Mouse (Mus musculus): ENCODE results near the gene Myo6. TPM values are rescaled to one million over a fixed set of nuclear protein-coding genes. Genes with fewer than 3 reads are reported as not detected.

Myo6 gene
- total and polyA plus RNA-seq, 3 experiments, result 6.0 to 39.5 (median 11.0) TPM

GRCm38 (mm10) chr9:80180771-80181170 is 15.9 kb downstream of the Myo6 start:
- Histone ChIP-seq H3K4me2 (ENCODE audit: insufficient read depth, low read depth, poor library complexity, severe bottlenecking) (no peak overlapping the region), H3K4me3 (replicated peaks in 1 of 3; ENCODE audit: low read depth in 2 of 3, low read length in 2 of 3, poor library complexity in 1 of 3) (no peak overlapping the region), H3K79me2 (replicated peaks; ENCODE audit: control insufficient read depth, extremely low read depth, insufficient read depth, poor library complexity, severe bottlenecking) (no peaks in the 10 kb centered on the region), H3K9me3 (replicated peaks; ENCODE audit: low read length) (no peaks in the 10 kb centered on the region), H3K27me3 (replicated peaks) (no peaks in the 10 kb centered on the region), H3K36me3 (replicated peaks in 1 of 2; ENCODE audit: control insufficient read depth in 1 of 2, insufficient read depth in 1 of 2, low read length in 1 of 2) (no peaks in the 10 kb centered on the region), H3K4me1 (ENCODE audit: control insufficient read depth in 1 of 2, insufficient read depth in 2 of 2) (no peaks in the 10 kb centered on the region), H3K27ac (ENCODE audit: insufficient read depth, low read depth) (no peak overlapping the region), H3K9ac (ENCODE audit: insufficient read depth, low read depth) (no peak overlapping the region)
- no peak for DNase-seq (ENCODE audit: extremely low read depth)
- dilution Hi-C loops (cut with MboI; ENCODE audit: extremely low pct_ligation_motif_present, extremely low pct_unique_long_range_greater_than_20kb, low sequenced_read_pairs), result no loop called here
- in situ Hi-C loops (cut with MboI; ENCODE audit: low pct_ligation_motif_present, low pct_unique_long_range_greater_than_20kb, low sequenced_read_pairs), result no loop called here
- TF ChIP-seq CTCF (conservative IDR thresholded peaks at IDR 0.05 in 1 of 2, IDR thresholded peaks at IDR 0.05 in 1 of 2; ENCODE audit: low read depth in 2 of 2, low read length in 2 of 2) (no peak), ZKSCAN1 (IDR thresholded peaks at IDR 0.05; ENCODE audit: borderline replicate concordance, low read depth, low read length) (no peak), TCF12 (IDR thresholded peaks at IDR 0.05; ENCODE audit: low read depth, low read length) (no peak), CHD1 (IDR thresholded peaks at IDR 0.05; ENCODE audit: low read depth, low read length) (no peak), ZMIZ1 (IDR thresholded peaks at IDR 0.05; ENCODE audit: low read depth, low read length) (no peak), RCOR1 (conservative IDR thresholded peaks at IDR 0.05; ENCODE audit: low read depth, low read length) (no peak), GABPA (IDR thresholded peaks at IDR 0.05; ENCODE audit: insufficient replicate concordance, low read depth, low read length) (no peak), ETS1 (conservative IDR thresholded peaks at IDR 0.05; ENCODE audit: low read depth, low read length) (no peak), SIN3A (IDR thresholded peaks at IDR 0.05; ENCODE audit: low read length) (no peak), ZNF384 (IDR thresholded peaks at IDR 0.05; ENCODE audit: low read depth, low read length) (no peak), PAX5 (IDR thresholded peaks at IDR 0.05; ENCODE audit: low read length) (no peak), MAX (IDR thresholded peaks at IDR 0.05; ENCODE audit: low read length) (no peak), MAFK (IDR thresholded peaks at IDR 0.05; ENCODE audit: insufficient replicate concordance, low read length) (no peak), POLR2AphosphoS2 (IDR thresholded peaks at IDR 0.05; ENCODE audit: low read depth, low read length) (no peak), TBP (conservative IDR thresholded peaks at IDR 0.05; ENCODE audit: low read depth, low read length) (no peak), BHLHE40 (IDR thresholded peaks at IDR 0.05; ENCODE audit: low read depth, low read length) (no peak), RAD21 (IDR thresholded peaks at IDR 0.05; ENCODE audit: low read depth, low read length) (no peak), MYC (IDR thresholded peaks at IDR 0.05; ENCODE audit: low read depth, low read length) (no peak), E2F4 (IDR thresholded peaks at IDR 0.05; ENCODE audit: insufficient replicate concordance, low read depth, low read length) (no peak), KAT2A (IDR thresholded peaks at IDR 0.05; ENCODE audit: insufficient replicate concordance, low read length) (no peak)

GRCm38 (mm10) chr9:80181692-80182091 is 16.9 kb downstream of the Myo6 start:
- Histone ChIP-seq H3K9me3 (replicated peaks; ENCODE audit: low read length) (no peaks in the 10 kb centered on the region), H3K79me2 (replicated peaks; ENCODE audit: control insufficient read depth, extremely low read depth, insufficient read depth, poor library complexity, severe bottlenecking) (no peaks in the 10 kb centered on the region), H3K4me1 (ENCODE audit: control insufficient read depth in 1 of 2, insufficient read depth in 2 of 2) (no peaks in the 10 kb centered on the region), H3K27me3 (replicated peaks) (no peaks in the 10 kb centered on the region), H3K4me3 (replicated peaks in 1 of 3; ENCODE audit: low read depth in 2 of 3, low read length in 2 of 3, poor library complexity in 1 of 3) (no peak overlapping the region), H3K4me2 (ENCODE audit: insufficient read depth, low read depth, poor library complexity, severe bottlenecking) (no peak overlapping the region), H3K27ac (ENCODE audit: insufficient read depth, low read depth) (no peak overlapping the region), H3K36me3 (replicated peaks in 1 of 2; ENCODE audit: control insufficient read depth in 1 of 2, insufficient read depth in 1 of 2, low read length in 1 of 2) (no peaks in the 10 kb centered on the region), H3K9ac (ENCODE audit: insufficient read depth, low read depth) (no peak overlapping the region)
- in situ Hi-C loops (cut with MboI; ENCODE audit: low pct_ligation_motif_present, low pct_unique_long_range_greater_than_20kb, low sequenced_read_pairs), result no loop called here
- dilution Hi-C loops (cut with MboI; ENCODE audit: extremely low pct_ligation_motif_present, extremely low pct_unique_long_range_greater_than_20kb, low sequenced_read_pairs), result no loop called here
- TF ChIP-seq MAFK (IDR thresholded peaks at IDR 0.05; ENCODE audit: insufficient replicate concordance, low read length), result no peak
- no peak for TF ChIP-seq IRF4 (IDR thresholded peaks at IDR 0.05; ENCODE audit: low read depth, low read length)
- DNase-seq (ENCODE audit: extremely low read depth), result no peak

Data from CH12.LX (cell line).